Mouse (Mus musculus) cortical plate, adult 2 months (tissue): ENCODE measurements at regions not wholly inside any gene's neighbourhood (a gene's known extent, or its start where the extent isn't known, plus 50 kb on each side); places are given as distances from the start of the nearest gene placed in this dataset.

Experiments used
- H3K27ac ChIP-seq: fragments of 200-500 bp; 2 replicates; pipeline ENCODE4 v1.5.1; 2012; ENCODE audit warnings: low read length, control low read depth, inconsistent platforms; ENCODE audit not compliant: insufficient read depth
- H3K4me1 ChIP-seq: fragments of 200-500 bp; 2 replicates; pipeline ENCODE4 v1.6.1; 2011; ENCODE audit warnings: low read length; ENCODE audit not compliant: control insufficient read depth, insufficient read depth
- H3K4me3 ChIP-seq: fragments of 200-500 bp; 2 replicates; pipeline ENCODE4 v1.5.1; 2011; ENCODE audit warnings: mild to moderate bottlenecking, low read length, control low read depth; ENCODE audit not compliant: insufficient read depth
- CTCF ChIP-seq: fragments of 200-500 bp; IDR thresholded peaks from 2 replicates; pipeline ENCODE4 v1.5.1; 2011; ENCODE audit warnings: mild to moderate bottlenecking, control low read depth, low read length; ENCODE audit not compliant: insufficient read depth; ENCODE audit errors: extremely low read depth
- POLR2A ChIP-seq: fragments of 200-500 bp; IDR thresholded peaks from 2 replicates; pipeline ENCODE4 v1.6.1; 2011; ENCODE audit warnings: mild to moderate bottlenecking, low read length, control low read depth; ENCODE audit not compliant: insufficient read depth; ENCODE audit errors: extremely low read depth

- no peak for TF ChIP-seq CTCF
- no peak for TF ChIP-seq POLR2A
- H3K4me3 ChIP-seq, result no peak overlapping the region
- H3K27ac ChIP-seq, result no peak overlapping the region
- H3K4me1 ChIP-seq, result no peaks in the 10 kb centered on the region
Observed at GRCm38 (mm10) chr13:45213116-45213834, 134.8 kb downstream of the Gm9817 start.

GRCm38 (mm10) chr13:45218251-45218650 lies 139.8 kb downstream of the Gm9817 start:
- TF ChIP-seq POLR2A (no peak), CTCF (no peak)
- H3K27ac ChIP-seq, result no peak overlapping the region
- no peaks in the 10 kb centered on the region for H3K4me1 ChIP-seq
- no peak overlapping the region for H3K4me3 ChIP-seq

DNA sequence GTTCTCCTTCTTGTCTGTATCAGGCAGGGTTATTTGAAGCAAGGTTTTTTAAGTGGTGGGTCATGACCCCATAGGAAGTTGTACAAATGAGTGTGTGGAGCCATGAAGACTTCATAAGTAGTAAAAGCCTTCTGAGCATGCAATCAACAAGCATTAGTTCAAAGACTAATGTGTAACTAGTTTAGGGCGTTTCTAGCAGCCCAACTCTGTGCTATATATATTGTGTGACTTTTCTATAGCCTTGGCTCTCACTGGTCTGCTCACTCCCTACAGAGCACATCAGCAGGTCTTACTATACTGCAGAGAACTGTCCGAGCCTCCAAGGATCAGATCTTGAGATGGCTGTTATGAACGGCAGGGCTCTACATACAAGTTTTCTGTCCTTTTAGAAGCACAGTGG lies 141.2 kb downstream of the Gm9817 start:
- H3K4me3 ChIP-seq, result no peak overlapping the region
- H3K4me1 ChIP-seq, result no peaks in the 10 kb centered on the region
- no peak for TF ChIP-seq CTCF
- TF ChIP-seq POLR2A, result no peak
- H3K27ac ChIP-seq, result no peak overlapping the region

DNA sequence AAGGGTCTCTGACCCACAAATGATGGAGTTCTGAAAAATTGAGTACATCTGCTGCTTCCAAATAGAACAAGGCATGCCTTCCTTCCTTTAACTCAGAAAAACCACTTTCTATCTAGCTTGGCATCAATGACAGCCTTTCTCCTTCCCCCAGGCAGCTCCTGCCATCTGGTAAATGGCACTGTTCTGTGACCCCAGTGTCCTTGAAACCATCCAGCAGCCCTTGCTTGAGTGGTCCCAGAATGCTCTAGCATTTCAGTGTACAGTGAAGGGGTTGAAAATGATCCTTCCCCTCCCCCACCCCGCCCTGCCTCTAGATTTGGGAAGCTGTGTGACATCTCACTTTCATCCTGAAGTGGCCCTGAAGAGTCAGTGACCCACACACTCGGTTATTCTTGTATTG lies 152.3 kb downstream of the Gm9817 start:
- TF ChIP-seq CTCF (no peak), POLR2A (no peak)
- no peak overlapping the region for H3K27ac ChIP-seq
- no peak overlapping the region for H3K4me3 ChIP-seq
- no peaks in the 10 kb centered on the region for H3K4me1 ChIP-seq

DNA sequence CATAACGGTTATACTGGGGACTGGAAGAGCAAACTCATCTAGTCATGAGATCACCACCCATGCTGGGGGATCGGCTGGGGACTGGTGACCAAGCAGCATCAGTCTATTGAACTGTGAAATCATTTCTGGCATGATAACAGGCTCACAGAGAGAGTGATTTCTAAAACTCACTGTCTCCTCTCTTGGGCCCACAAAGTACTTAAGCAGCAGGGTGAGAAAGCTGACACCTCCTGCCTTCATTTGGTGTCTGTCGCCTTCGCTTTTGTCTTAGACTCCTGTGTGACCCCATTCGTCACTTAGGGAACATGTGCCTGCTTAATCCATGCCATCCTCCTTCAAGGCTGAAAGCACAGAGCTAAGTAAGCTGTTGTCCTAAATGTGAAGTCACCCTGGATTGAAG lies 154.3 kb upstream of the Mylip start:
- Histone ChIP-seq H3K4me3 (no peak overlapping the region), H3K27ac (no peak overlapping the region), H3K4me1 (no peaks in the 10 kb centered on the region)
- no peak for TF ChIP-seq CTCF

DNA sequence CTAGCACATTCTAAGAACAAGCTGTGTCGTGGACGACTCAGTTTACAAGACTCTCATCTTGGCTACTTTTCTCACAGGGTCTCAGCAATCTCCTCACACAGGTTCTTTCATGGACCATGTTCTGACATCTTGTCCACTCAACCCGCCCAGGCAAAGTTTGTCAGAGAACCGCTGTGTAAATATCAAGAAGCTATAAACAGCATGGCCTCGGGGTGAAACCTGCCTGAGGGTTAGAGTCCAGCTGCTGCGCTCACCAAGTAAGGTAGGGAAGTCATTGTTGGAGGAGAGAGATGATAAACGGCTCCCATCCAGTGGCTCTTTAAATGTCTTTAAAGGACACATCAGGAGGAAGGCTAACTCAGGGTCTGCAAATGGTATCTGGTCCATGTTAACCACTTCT lies 151.3 kb upstream of the Mylip start:
- Histone ChIP-seq H3K27ac (no peak overlapping the region), H3K4me1 (no peaks in the 10 kb centered on the region), H3K4me3 (no peak overlapping the region)
- TF ChIP-seq CTCF (no peak), POLR2A (no peak)

DNA sequence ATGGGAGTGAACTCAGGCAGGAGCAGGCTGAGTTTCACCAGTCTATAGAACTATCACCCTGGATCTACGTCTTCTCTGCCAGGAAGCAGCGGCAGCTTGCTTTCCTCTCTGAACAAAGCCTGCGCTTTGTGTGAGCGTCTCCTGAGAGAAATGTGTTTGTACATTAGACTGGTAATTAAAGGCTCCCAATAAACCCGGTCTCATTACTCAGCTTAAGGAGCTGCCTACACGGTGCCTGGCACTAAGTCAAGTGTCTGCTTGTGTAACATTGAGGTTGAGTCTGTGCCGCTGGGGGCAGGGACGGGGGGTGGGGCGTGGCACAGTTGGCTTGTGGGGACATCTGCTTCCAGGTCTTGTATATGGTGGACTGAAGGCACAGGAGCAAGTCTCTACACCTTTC lies 150.4 kb upstream of the Mylip start:
- H3K27ac ChIP-seq, result no peak overlapping the region
- no peak overlapping the region; the same call in 1 of the 2 replicates for H3K4me3 ChIP-seq
- no peak for TF ChIP-seq CTCF
- TF ChIP-seq POLR2A, result no peak
- no peaks in the 10 kb centered on the region for H3K4me1 ChIP-seq

- no peak overlapping the region for H3K27ac ChIP-seq
- no peak for TF ChIP-seq POLR2A
- TF ChIP-seq CTCF, result peak; percentile 10; the same call in 1 of the 2 replicates
- no peak overlapping the region for H3K4me3 ChIP-seq
- no peaks in the 10 kb centered on the region for H3K4me1 ChIP-seq
Observed at GRCm38 (mm10) chr13:45240009-45240653, 149.4 kb upstream of the Mylip start.

- H3K4me3 ChIP-seq, result no peak overlapping the region
- no peak for TF ChIP-seq POLR2A
- TF ChIP-seq CTCF, result no peak
- H3K4me1 ChIP-seq, result no peaks in the 10 kb centered on the region
- no peak overlapping the region for H3K27ac ChIP-seq
Observed at GRCm38 (mm10) chr13:45242261-45242660, 147.3 kb upstream of the Mylip start.

DNA sequence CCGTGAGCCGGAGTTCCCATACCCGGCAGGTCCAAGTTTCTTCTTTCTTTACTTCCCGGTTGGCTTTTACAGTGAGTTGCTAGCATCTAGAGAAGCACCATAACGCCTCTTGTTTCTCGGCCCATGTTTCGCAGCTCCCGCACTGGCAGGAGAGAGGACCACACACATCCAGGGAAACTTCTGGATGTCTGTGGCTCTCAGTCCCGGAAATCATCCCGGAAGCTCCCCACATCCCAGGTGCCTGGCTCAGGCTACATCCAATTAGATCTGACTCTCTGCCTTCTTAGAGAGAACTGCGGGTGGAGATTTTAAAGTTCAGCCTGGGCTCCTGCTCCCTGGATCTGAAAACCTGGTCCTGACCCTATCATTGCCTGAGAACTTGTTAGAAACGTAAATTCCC lies 146.8 kb upstream of the Mylip start:
- Histone ChIP-seq H3K27ac (no peak overlapping the region), H3K4me1 (no peaks in the 10 kb centered on the region), H3K4me3 (no peak overlapping the region)
- TF ChIP-seq POLR2A (no peak), CTCF (no peak)
